In the genomic region with DNA sequence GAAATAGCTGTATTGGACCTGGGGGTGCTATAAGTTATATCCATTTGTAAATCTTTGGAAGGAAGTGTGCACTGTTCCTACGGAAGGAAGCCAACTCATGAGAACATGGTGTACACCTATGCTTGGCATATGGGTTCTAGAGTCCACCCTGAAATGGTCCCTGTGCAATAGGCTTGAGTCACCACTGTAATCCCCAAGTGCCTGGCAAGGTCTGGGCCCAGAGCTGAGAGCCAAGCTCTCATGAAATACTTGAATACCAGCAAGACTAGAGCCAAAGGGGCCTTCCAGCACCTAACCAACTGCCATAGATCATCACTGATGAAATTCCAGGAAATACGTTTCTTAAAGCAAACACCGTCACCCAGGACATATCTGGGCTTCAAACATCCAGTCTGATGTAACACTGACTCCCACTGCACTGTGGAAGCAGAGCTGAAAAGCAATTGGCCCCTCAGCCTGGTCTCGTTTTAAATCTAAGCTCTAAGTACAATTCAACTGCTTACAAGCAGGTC, we compare ENCODE assay signal across 18 mouse cellular contexts.
DNase-seq lines count a peak whose midpoint lies in the region; ATAC-seq and TF ChIP-seq lines count a peak whose summit lies in the region.
"Had no signal": no experiment of that assay in that cellular context is flagged by ENCODE, and none has a peak within 500 bp of the region (broad histone marks: within the 10 kb centered on the region; RNA-seq: fewer than 3 reads in every experiment).

No protein-coding gene starts in this region.

- H3K4me3 ChIP-seq in lung, adult 2 months (replicated peaks; ENCODE audit: extremely low read depth, low read depth, low read length): no peak overlapping the region
- no peak overlapping the region for H3K4me3 ChIP-seq in hindbrain, embryonic 13.5 days
- H3K4me3 ChIP-seq in layer of hippocampus, adult 2 months: no peak overlapping the region
- H3K4me3 ChIP-seq: kidney, embryonic 15.5 days; limb, embryonic 13.5 days; liver, embryonic 15.5 days had no signal

- H3K27me3 ChIP-seq in hindbrain, embryonic 13.5 days: no peaks in the 10 kb centered on the region
- H3K27me3 ChIP-seq: CH12.LX; kidney, embryonic 15.5 days; limb, embryonic 13.5 days; liver, embryonic 15.5 days; Patski had no signal

- H3K27ac ChIP-seq in hindbrain, embryonic 13.5 days: peak overlapping the region; percentile 83
- no peak overlapping the region for H3K27ac ChIP-seq in layer of hippocampus, adult 2 months
- H3K27ac ChIP-seq: kidney, embryonic 15.5 days; limb, embryonic 13.5 days; liver, embryonic 15.5 days had no signal

- TF ChIP-seq CTCF in lung, adult 2 months (IDR thresholded peaks at IDR 0.05; ENCODE audit: insufficient read depth, low read length): no peak
- TF ChIP-seq CTCF in layer of hippocampus, adult 2 months (conservative IDR thresholded peaks at IDR 0.05): no peak

- DNase-seq in lung, postnatal 36 days: peak; percentile 15
- DNase-seq in lung, adult 2 months: no peak
- peak; percentile 58 for DNase-seq in MN1 (ENCODE audit: low spot score)
- peak; percentile 26 to 40 for DNase-seq in adrenal gland, postnatal 36 days
- DNase-seq in layer of hippocampus, postnatal 14 days (ENCODE audit: low spot score in 2 of 2): no peak
- DNase-seq in layer of hippocampus, adult 2 months (ENCODE audit: low spot score in 2 of 2): no peak
- DNase-seq in cerebellum, postnatal 10 days: no peak
- DNase-seq: cerebellum, postnatal 36 days; gastrocnemius, postnatal 10 days; heart, postnatal 10 days; lung, postnatal 4 days; right cerebral cortex, postnatal 25 days had no signal

- 0 out of 2 replicates have a peak, but pooled peaks cover 3% of the 10 kb centered on the region for H3K9me3 ChIP-seq in hindbrain, embryonic 13.5 days
- H3K9me3 ChIP-seq: kidney, embryonic 15.5 days; liver, embryonic 15.5 days had no signal

- H3K4me2 ChIP-seq in hindbrain, embryonic 13.5 days: no peak overlapping the region
- H3K4me2 ChIP-seq: kidney, embryonic 15.5 days; limb, embryonic 13.5 days; liver, embryonic 15.5 days had no signal

- no peak overlapping the region for H3K9ac ChIP-seq in hindbrain, embryonic 13.5 days
- H3K9ac ChIP-seq: kidney, embryonic 15.5 days; limb, embryonic 13.5 days; liver, embryonic 15.5 days had no signal

- no peaks in the 10 kb centered on the region for H3K36me3 ChIP-seq in hindbrain, embryonic 13.5 days
- H3K36me3 ChIP-seq: kidney, embryonic 15.5 days; limb, embryonic 13.5 days had no signal

- 72% methylated on average over 4 of the region's 4 CpGs for WGBS in lung, adult 2 months
- WGBS in hindbrain, embryonic 13.5 days: 87% methylated on average over 4 of the region's 4 CpGs

- TF ChIP-seq POLR2A in lung, adult 2 months (IDR thresholded peaks at IDR 0.05; ENCODE audit: borderline replicate concordance, extremely low read depth, low read depth, low read length): no peak

- no peaks in the 10 kb centered on the region; the same call in 1 of the 2 replicates for H3K4me1 ChIP-seq in lung, adult 2 months (ENCODE audit: control insufficient read depth, insufficient read depth, low read length)
- peaks cover 28% of the 10 kb centered on the region for H3K4me1 ChIP-seq in hindbrain, embryonic 13.5 days (replicated peaks)

- no peak for ATAC-seq in hindbrain, embryonic 13.5 days (ENCODE audit: low FRiP score)
- ATAC-seq: Patski had no signal

Comparison
In these comparisons a context has a peak if more than half of its experiments do, and no peak if none do; other contexts are left out.
1. DNase-seq: peak in lung, postnatal 36 days (single experiment), MN1 (single experiment) and adrenal gland, postnatal 36 days (2 of 2); none in lung, adult 2 months (single experiment), layer of hippocampus, postnatal 14 days (0 of 2), layer of hippocampus, adult 2 months (0 of 2) and cerebellum, postnatal 10 days (0 of 2).